Mouse (Mus musculus) myocyte (in vitro differentiated cells): ENCODE results near the gene Dnah2. TPM values are rescaled to one million over a fixed set of nuclear protein-coding genes. Genes with fewer than 3 reads are reported as not detected.

ENCODE experiments used
- H3K27me3 ChIP-seq: one replicate; pipeline ENCODE4 v1.6.1; 2011; ENCODE audit not compliant: control insufficient read depth, insufficient read depth, insufficient read length
- H3K36me3 ChIP-seq: one replicate; pipeline ENCODE4 v1.6.1; 2011; ENCODE audit not compliant: control insufficient read depth, insufficient read depth
- H3K4me2 ChIP-seq: one replicate; pipeline ENCODE4 v1.6.1; 2011; ENCODE audit warnings: low read depth, control low read depth
- H3K4me3 ChIP-seq: one replicate; pipeline ENCODE4 v1.5.1; 2011; ENCODE audit warnings: mild to moderate bottlenecking, control low read depth, moderate library complexity
- H3K79me2 ChIP-seq: one replicate; pipeline ENCODE4 v1.6.1; 2011; ENCODE audit not compliant: control insufficient read depth, insufficient read depth
- H3ac ChIP-seq: one replicate; pipeline ENCODE4 v1.6.1; 2011; ENCODE audit not compliant: control insufficient read depth, insufficient read length
- CEBPB ChIP-seq: IDR thresholded peaks from 2 replicates; pipeline ENCODE4 v1.6.1; 2011; ENCODE audit warnings: mild to moderate bottlenecking, moderate library complexity; ENCODE audit not compliant: poor library complexity, insufficient read depth, severe bottlenecking
- E2F4 ChIP-seq: IDR thresholded peaks from one replicate; pipeline ENCODE4 v1.6.1; 2011; ENCODE audit warnings: mild to moderate bottlenecking, control low read depth, moderate library complexity; ENCODE audit not compliant: insufficient read depth
- MAX ChIP-seq: IDR thresholded peaks from one replicate; pipeline ENCODE4 v1.6.1; 2011; ENCODE audit warnings: low read depth, mild to moderate bottlenecking, control low read depth
- MYOD1 ChIP-seq, 3 experiments: IDR thresholded peaks; one replicate each; pipeline ENCODE4 v1.6.1; 2011; ENCODE audit warnings: control low read depth in 2 of 3, low read depth in 2 of 3, mild to moderate bottlenecking in 2 of 3, moderate library complexity in 1 of 3; ENCODE audit not compliant: insufficient read length in 2 of 3, control insufficient read depth in 1 of 3
- MYOG ChIP-seq, 3 experiments: IDR thresholded peaks; one replicate each; pipeline ENCODE4 v1.6.1; 2011; ENCODE audit warnings: control low read depth in 2 of 3, low read depth in 2 of 3, mild to moderate bottlenecking in 2 of 3; ENCODE audit not compliant: insufficient read length in 2 of 3, control insufficient read depth in 1 of 3, insufficient read depth in 1 of 3
- POLR2A ChIP-seq: IDR thresholded peaks from one replicate; pipeline ENCODE4 v1.6.1; 2011; ENCODE audit warnings: low read depth, mild to moderate bottlenecking, control low read depth, moderate library complexity; ENCODE audit not compliant: insufficient read length
- POLR2AphosphoS2 ChIP-seq: IDR thresholded peaks from one replicate; pipeline ENCODE4 v1.6.1; 2011; ENCODE audit warnings: low read depth, control low read depth; ENCODE audit not compliant: insufficient read length
- REST ChIP-seq: IDR thresholded peaks from one replicate; pipeline ENCODE4 v1.6.1; 2011; ENCODE audit warnings: mild to moderate bottlenecking, control low read depth, moderate library complexity; ENCODE audit not compliant: insufficient read depth, insufficient read length
- SRF ChIP-seq: IDR thresholded peaks from one replicate; pipeline ENCODE4 v1.6.1; 2011; ENCODE audit warnings: low read depth; ENCODE audit not compliant: control insufficient read depth, insufficient read length
- TCF12 ChIP-seq: IDR thresholded peaks from one replicate; pipeline ENCODE4 v1.6.1; 2011; ENCODE audit warnings: mild to moderate bottlenecking, control low read depth; ENCODE audit not compliant: poor library complexity, insufficient read depth, severe bottlenecking
- TCF3 ChIP-seq: IDR thresholded peaks from one replicate; pipeline ENCODE4 v1.6.1; 2011; ENCODE audit warnings: low read depth, control low read depth; ENCODE audit not compliant: insufficient read length
- USF1 ChIP-seq: IDR thresholded peaks from one replicate; pipeline ENCODE4 v1.6.1; 2011; ENCODE audit warnings: low read depth, mild to moderate bottlenecking, control low read depth, moderate library complexity
- polyA plus RNA-seq: library from polyadenylated mRNA; unstranded; fragments of >200 nt; fragmentation: generic; extraction: Trizol; gene quantifications from one replicate; pipeline ENCODE4 v1.2.1, GENCODE M21; 2012; ENCODE audit warnings: missing spikeins

Dnah2 gene
- polyA plus RNA-seq, 1 experiment = 0.24 TPM

GRCm38 (mm10) chr11:69404595-69405396 is 144.1 kb downstream of the Dnah2 start:
- no peak for TF ChIP-seq SRF
- no peak for TF ChIP-seq E2F4
- no peak for TF ChIP-seq TCF12
- peaks cover 59% of the 10 kb centered on the region for H3K36me3 ChIP-seq
- H3K4me2 ChIP-seq = no peak overlapping the region
- H3K27me3 ChIP-seq = no peaks in the 10 kb centered on the region
- peaks cover 28% of the 10 kb centered on the region for H3K79me2 ChIP-seq
- no peak overlapping the region for H3ac ChIP-seq
- no peak overlapping the region for H3K4me3 ChIP-seq

DNA sequence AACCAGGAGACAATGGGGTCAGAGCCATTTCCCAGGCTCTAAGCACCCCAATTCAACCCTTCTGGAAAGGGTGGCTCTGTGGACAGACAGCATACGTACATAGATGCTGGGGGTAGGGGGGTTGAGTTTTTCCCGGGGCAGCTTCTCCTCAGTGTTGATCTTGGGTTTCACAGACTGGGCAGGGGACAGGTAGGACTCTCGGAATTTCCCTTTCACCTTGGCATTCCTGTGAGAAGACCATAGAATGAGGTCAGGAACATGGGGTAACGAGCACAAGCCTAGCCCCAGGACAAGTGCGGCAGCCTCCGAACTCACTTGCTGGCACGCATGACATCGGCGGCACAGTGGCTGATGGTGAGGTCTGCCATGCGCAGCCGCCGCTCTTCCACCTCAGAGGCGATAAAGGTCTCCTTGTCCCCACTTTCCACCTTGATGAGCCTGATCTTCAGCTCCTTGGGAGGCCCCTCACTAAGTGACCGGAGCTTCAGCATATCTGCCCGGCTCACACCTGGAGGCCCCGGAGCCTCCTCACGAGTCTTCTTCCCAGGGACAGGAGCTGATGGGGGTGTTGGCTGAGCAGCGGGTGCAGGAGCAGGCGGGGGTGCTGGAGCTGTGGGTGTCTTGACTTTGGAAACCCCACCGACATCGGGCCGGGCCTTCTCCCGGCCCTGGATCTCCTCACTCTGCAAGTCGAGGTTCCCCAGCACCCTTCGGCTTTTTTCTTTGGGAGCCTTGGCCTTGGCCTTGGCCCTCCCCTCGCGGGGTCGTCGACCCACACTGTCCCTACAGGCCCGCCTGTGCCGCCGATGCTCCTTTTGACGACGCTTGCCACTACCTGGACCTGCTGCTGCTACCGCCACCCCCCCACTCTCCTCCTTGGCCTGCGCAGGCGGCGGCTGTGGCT is 145.0 kb downstream of the Dnah2 start:
- Histone ChIP-seq H3K27me3 (no peaks in the 10 kb centered on the region), H3K36me3 (peaks cover 60% of the 10 kb centered on the region), H3K4me2 (no peak overlapping the region), H3K4me3 (no peak overlapping the region), H3K79me2 (peaks cover 21% of the 10 kb centered on the region), H3ac (no peak overlapping the region)
- peak in 1 of 3 experiments; percentile 2 for TF ChIP-seq MYOG (IDR thresholded peaks at IDR 0.05; ENCODE audit: control insufficient read depth in 1 of 3, insufficient read depth in 1 of 3, insufficient read length in 2 of 3, low read depth in 2 of 3)
- TF ChIP-seq SRF = no peak
- peak; percentile 87 for TF ChIP-seq POLR2AphosphoS2
- TF ChIP-seq POLR2A = peak; percentile 48
- no peak for TF ChIP-seq TCF12

GRCm38 (mm10) chr11:69401987-69402386 is 146.9 kb downstream of the Dnah2 start:
- Histone ChIP-seq H3K79me2 (peaks cover 2% of the 10 kb centered on the region), H3ac (no peak overlapping the region), H3K4me3 (no peak overlapping the region), H3K27me3 (no peaks in the 10 kb centered on the region), H3K4me2 (no peak overlapping the region), H3K36me3 (peaks cover 53% of the 10 kb centered on the region)
- TF ChIP-seq POLR2AphosphoS2 (peak; percentile 81), CEBPB (no peak)

DNA sequence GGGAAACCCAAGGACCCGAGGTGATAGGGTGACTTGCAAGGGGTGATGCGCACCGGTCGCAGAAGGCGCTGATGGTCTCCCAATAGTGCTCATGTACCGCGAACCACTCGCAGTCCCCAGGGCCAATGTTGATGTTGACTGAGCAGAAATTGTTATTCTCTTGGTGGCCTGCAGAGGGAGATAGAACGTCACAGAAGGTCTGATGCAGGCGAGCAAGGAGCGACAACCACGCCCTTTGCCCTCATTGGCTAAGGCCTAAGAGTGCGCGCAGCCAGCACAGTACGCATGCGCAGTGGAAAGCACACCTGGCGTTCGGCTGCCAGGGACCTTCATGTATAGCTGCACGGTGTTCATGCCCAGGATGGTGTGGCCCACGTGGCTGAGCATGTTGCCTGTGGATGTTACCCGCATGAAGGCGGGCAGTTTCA is 147.7 kb downstream of the Dnah2 start:
- TF ChIP-seq POLR2AphosphoS2 (peak; percentile 96), MYOD1 (IDR thresholded peaks at IDR 0.05; ENCODE audit: control insufficient read depth in 1 of 3, insufficient read length in 2 of 3, low read depth in 2 of 3) (peak in 1 of 3 experiments; percentile 9), USF1 (no peak), POLR2A (peak; percentile 55)
- Histone ChIP-seq H3K79me2 (no peaks in the 10 kb centered on the region), H3K36me3 (peaks cover 50% of the 10 kb centered on the region), H3K27me3 (no peaks in the 10 kb centered on the region), H3K4me3 (no peak overlapping the region), H3K4me2 (no peak overlapping the region), H3ac (no peak overlapping the region)

GRCm38 (mm10) chr11:69400083-69400850 is 148.6 kb downstream of the Dnah2 start:
- Histone ChIP-seq H3K4me2 (no peak overlapping the region), H3K36me3 (peaks cover 48% of the 10 kb centered on the region)

More at GRCm38 (mm10) chr11:69400083-69400850, 148.6 kb downstream of the Dnah2 start:
- H3K79me2 ChIP-seq = no peaks in the 10 kb centered on the region
- H3K4me3 ChIP-seq = no peak overlapping the region
- H3ac ChIP-seq = no peak overlapping the region
- no peaks in the 10 kb centered on the region for H3K27me3 ChIP-seq
- TF ChIP-seq TCF12 (no peak), SRF (no peak), MAX (no peak), REST (no peak), MYOD1 (IDR thresholded peaks at IDR 0.05; ENCODE audit: control insufficient read depth in 1 of 3, insufficient read length in 2 of 3, low read depth in 2 of 3) (no peak), POLR2A (peak; percentile 28), TCF3 (no peak), CEBPB (no peak), E2F4 (no peak), POLR2AphosphoS2 (peak; percentile 75), MYOG (IDR thresholded peaks at IDR 0.05; ENCODE audit: control insufficient read depth in 1 of 3, insufficient read depth in 1 of 3, insufficient read length in 2 of 3, low read depth in 2 of 3) (no peak), USF1 (no peak)
